Mouse (Mus musculus) layer of hippocampus, adult 2 months (tissue): ENCODE measurements around the gene Ces1d. TPM values are rescaled to one million over a fixed set of nuclear protein-coding genes. Genes with fewer than 3 reads are reported as not detected.
"Not testable (repeated sequence)": the region's sequence is repeated elsewhere in the genome, so short reads cannot be mapped to it uniquely, and the experiment has no call there.

Experiments
- DNase-seq, 2 experiments: peaks; one replicate each; pipeline ENCODE4 v3.0.0; 2022; ENCODE audit warnings: low spot score in 2 of 2
- H3K27ac ChIP-seq: fragments of 200-600 bp; 2 replicates; pipeline ENCODE4 v1.8.1; 2022
- H3K4me3 ChIP-seq: fragments of 200-600 bp; 2 replicates; pipeline ENCODE4 v1.8.1; 2022; ENCODE audit warnings: mild to moderate bottlenecking
- CTCF ChIP-seq: fragments of 200-600 bp; conservative IDR thresholded peaks from 2 replicates; pipeline ENCODE4 v1.8.1; 2022; ENCODE audit warnings: antibody characterized with exemption, mild to moderate bottlenecking, moderate library complexity
- long read RNA-seq, 2 experiments: library from polyadenylated mRNA; stranded (forward); transcript quantifications; one replicate each; pipeline ENCODE4 v2.0.0; 2021; ENCODE audit warnings: borderline mapping rate in 2 of 2
- total RNA-seq, 2 experiments: library from RNA; stranded (reverse); gene quantifications; 2 replicates each; pipeline ENCODE4 v1.2.3; 2021

Ces1d gene
- total RNA-seq, result under 1 TPM; 0.49 to 0.76 TPM
- long read RNA-seq, experiment 1, result 0 reads
- long read RNA-seq, experiment 2, result 0 reads

- no peak for DNase-seq
- no peak within 1 kb of the TSS for H3K27ac ChIP-seq
- H3K4me3 ChIP-seq, result no peak within 1 kb of the TSS
- TF ChIP-seq CTCF, result no peak
Measured at GRCm38 (mm10) chr8:93197685-93198525, at the start of gene Ces1d. Gene Ces1d, minus strand, starts transcription at chr8:93197838.

DNA sequence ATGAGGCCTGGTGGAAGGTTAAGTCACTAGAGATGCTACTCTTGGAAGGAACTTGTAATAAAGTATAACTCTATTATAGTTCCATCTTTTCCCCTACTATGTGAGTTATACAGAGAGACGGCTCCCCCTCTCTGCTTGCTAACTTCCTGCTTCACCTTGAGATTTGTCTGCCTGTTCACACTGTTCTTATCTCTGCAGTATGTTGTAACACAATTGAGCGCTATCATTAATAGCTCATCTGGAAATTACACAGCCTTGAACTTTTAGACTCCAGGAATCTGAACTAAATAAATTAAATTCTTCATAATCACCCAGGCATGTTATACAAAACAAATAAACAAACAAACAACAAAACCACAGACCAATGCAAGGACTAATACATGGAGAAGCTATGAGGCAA lies 48.4 kb upstream of the Ces1d start:
- no peak for TF ChIP-seq CTCF
- Histone ChIP-seq H3K27ac (no peak overlapping the region), H3K4me3 (no peak overlapping the region)
- no peak for DNase-seq

- Histone ChIP-seq H3K27ac (no peak overlapping the region), H3K4me3 (no peak overlapping the region)
- DNase-seq, result no peak
- TF ChIP-seq CTCF, result no peak
Measured at GRCm38 (mm10) chr8:93239884-93240283, 42.2 kb upstream of the Ces1d start.

DNA sequence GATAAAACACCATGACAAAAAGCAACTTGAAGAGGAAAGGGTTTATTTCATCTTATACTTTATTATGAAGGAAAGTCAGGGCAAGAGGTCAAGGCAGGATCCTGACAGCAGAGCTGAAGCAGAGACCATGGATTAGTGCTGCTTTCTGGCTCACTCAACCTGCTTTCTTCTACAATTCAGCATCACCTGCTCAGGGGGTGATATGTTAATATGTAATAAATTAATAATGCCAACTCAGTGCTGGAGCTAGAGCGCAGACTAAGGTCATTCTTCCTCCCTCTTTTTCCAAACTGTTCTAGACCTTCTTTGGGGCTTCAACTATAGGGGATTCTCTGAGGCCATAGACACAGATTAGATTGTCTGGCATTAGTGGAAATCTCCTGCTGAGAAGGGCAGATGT lies 38.0 kb upstream of the Ces1d start:
- Histone ChIP-seq H3K27ac (no peak overlapping the region), H3K4me3 (no peak overlapping the region)
- TF ChIP-seq CTCF, result no peak
- no peak for DNase-seq

- DNase-seq, result no peak
- H3K27ac ChIP-seq, result no peak overlapping the region
- no peak for TF ChIP-seq CTCF
- H3K4me3 ChIP-seq, result no peak overlapping the region
Measured at GRCm38 (mm10) chr8:93234706-93235105, 37.1 kb upstream of the Ces1d start.

DNA sequence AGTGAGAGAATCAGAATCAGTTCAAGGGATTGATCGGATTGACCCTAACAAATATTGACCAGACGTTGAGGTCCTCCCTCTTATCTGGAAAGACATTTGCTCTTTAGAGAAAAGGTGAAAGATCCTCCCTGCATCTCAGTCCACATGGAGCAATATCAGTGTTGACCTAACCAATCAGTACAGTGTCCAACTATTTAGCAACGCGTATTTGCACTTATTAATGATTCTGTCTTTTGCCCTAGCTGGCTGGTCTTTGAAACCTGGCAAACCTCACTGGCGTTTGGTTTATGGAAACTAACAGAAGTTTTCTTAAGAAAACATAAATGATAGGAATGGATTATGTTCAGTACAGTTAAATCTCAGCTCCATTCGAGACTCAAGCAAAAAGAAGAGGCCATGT lies 36.4 kb upstream of the Ces1d start:
- Histone ChIP-seq H3K27ac (no peak overlapping the region), H3K4me3 (no peak overlapping the region)
- DNase-seq, result no peak
- no peak for TF ChIP-seq CTCF

DNA sequence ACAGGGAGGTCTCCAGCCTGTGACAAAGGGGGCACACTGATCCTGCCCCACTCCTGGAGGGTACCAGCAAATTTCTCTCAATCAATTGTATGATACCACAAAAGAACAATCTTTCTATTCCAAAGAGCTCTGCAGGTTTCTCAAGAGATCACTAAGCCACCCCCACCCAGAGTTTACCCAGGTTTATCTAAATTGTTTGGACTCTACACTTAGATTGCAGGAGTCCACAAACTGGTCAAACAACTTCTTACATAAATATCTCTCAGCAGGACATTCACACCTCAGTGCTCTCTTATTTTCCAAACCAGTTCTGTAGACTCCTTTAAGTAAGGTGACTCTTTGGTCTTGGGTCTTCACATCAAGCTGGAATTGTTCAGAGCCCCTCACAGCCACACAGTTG lies 31.8 kb upstream of the Ces1d start, which contains the start of gene Ces1e:
Ces1e (minus strand) TSS at position 174 of the 400 bp plus-strand sequence.
- no peak for TF ChIP-seq CTCF
- Histone ChIP-seq H3K27ac (no peak within 1 kb of the TSS), H3K4me3 (no peak within 1 kb of the TSS)
- DNase-seq, result no peak

DNA sequence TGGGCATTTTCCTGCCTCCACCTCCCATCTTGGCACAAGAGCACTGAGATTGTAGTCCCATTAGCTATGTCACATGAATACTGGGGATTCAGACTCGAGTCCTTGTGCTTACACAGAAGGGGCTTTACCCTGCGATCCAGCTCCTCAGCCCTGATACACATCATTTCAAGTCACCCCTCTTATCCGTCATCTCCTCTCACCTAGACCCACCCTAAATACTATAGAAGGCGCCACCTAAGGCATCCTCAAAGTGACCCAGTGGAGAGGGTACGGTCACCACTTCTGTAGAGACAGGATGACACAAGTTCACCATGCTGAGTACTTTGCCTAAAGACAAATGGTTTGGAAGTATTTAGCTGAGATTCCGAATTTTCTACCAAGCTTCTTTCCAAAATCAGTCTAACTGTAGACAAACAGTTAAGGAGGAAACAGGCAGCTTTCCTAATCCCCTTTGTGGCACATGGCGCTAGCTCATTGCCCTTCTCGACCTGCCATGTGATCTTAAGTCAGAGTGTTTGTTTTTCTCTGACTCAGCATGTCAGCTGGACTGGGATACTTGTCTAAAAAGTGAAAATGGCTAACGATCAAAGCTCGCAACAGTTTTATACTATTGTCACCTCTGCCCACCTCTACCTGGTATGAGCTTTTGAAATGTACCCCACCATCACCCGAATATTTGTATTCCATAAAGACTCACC lies 31.2 kb upstream of the Ces1d start:
- H3K4me3 ChIP-seq, result no peak overlapping the region
- H3K27ac ChIP-seq, result no peak overlapping the region
- no peak for TF ChIP-seq CTCF
- no peak for DNase-seq

- not testable (repeated sequence) for DNase-seq, H3K4me3 ChIP-seq
Measured at GRCm38 (mm10) chr8:93226471-93226870, 28.8 kb upstream of the Ces1d start.

DNA sequence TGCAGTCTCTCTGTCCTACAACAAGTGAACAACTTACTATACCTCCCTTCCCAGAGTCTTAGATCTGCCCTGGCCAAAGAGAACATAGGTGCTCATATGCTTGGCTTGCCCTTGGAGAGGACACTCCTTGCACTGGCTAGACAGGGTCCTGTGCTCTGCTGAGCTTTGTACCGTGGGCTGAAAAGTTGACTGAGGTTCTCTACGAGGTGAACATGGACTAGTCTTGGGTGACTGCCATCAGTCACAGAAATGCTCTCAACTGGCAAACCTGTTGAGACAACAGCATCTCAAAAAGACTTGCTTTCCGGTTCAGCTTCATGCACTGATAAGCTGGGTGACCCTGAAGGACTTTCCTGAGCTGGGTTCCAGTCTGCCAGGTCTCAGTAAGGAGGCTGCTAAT lies 24.3 kb upstream of the Ces1d start:
- no peak for DNase-seq
- TF ChIP-seq CTCF, result no peak
- no peak overlapping the region for H3K27ac ChIP-seq
- no peak overlapping the region for H3K4me3 ChIP-seq

More at GRCm38 (mm10) chr8:93226471-93226870, 28.8 kb upstream of the Ces1d start:
- not testable (repeated sequence) for H3K27ac ChIP-seq

GRCm38 (mm10) chr8:93217867-93218266 lies 20.2 kb upstream of the Ces1d start:
- no peak for DNase-seq
- H3K27ac ChIP-seq, result no peak overlapping the region
- no peak overlapping the region for H3K4me3 ChIP-seq
- TF ChIP-seq CTCF, result peak; percentile 76

DNA sequence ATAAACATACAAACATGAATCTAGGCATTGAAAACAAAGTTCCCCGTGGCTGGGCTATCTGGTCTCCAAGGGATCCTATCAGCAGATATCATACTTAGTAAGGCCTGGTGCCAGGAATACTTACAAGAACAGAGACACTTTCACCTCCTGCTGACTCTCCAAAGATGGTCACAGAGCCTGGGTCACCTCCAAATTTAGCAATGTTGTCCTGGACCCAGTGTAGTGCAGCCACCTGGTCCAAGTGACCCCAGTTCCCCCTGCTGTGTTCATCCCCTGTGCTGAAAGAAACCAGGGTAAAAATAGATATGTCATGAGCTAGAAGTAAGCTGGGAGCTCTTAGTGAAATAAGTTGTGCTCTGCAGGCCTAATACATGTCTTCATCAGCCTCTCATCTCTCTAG lies 19.7 kb upstream of the Ces1d start:
- Histone ChIP-seq H3K4me3 (no peak overlapping the region), H3K27ac (no peak overlapping the region)
- no peak for DNase-seq
- TF ChIP-seq CTCF, result no peak

GRCm38 (mm10) chr8:93211091-93211490 lies 13.5 kb upstream of the Ces1d start:
- H3K27ac ChIP-seq, result no peak overlapping the region
- no peak overlapping the region for H3K4me3 ChIP-seq
- no peak for DNase-seq
- TF ChIP-seq CTCF, result no peak

- not testable (repeated sequence) for H3K4me3 ChIP-seq, H3K27ac ChIP-seq, DNase-seq
Measured at GRCm38 (mm10) chr8:93199146-93199545, 1.5 kb upstream of the Ces1d start.
